Mouse (Mus musculus): ENCODE data around the gene C2cd4d.

The C2cd4d gene

GRCm38 (mm10) chr3:94377028-94377923 lies 15.0 kb downstream of the C2cd4d start:
- no peak for DNase-seq

DNA sequence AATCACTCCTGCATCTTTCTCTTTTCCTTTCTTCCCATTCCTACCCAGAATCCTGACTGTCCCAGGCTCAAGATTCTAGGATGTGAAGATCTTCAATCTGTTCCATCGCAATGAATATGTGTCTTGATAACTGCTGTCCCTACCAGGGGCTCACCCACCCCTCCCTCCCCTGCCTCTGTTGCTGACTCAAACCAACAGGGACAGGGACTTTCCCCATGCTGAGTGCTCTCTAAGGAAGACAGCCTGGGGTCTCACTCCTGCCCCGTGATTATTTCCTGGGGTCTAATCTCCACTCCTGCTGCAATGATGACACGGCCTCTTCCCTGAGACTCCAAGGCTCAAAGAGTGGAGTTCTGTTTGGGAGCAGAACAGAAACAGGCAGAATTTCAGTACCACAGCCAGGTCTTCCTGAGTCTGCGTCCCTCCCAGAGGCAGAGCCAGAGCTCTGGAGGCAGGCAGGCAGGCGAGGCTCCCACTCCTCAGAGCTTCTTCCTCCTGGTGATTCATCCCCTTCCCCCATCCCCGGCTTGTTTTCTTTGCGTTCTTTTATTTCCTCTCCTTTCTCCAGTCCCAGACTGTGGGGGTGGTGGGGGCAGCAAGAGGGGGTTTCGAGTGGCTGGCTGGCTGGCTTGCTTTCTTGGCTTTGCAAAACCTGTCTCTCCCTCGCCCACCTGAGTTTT lies 17.7 kb downstream of the C2cd4d start:
- no peak for DNase-seq

GRCm38 (mm10) chr3:94382308-94382707 lies 20.1 kb downstream of the C2cd4d start:
- DNase-seq, result no peak

DNA sequence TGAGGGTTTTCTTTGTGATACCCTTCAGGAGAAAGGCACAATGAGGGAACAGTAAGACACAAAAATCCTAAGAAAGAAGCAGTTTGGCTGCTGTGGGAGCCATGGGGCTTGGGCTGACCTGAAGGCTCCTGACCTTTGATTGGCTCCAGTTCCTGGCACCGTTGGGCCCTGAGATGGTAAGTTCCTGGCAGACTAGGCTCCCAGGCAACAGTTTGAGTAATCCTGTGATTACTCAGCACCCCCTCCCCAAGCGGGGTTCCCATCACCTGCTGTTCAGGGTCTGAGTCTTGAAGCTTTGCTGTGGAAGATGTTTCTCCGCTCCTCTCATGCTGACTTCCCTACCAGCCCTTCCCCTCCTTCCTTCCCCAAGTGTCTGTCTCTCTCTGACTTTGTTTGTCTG lies 21.2 kb downstream of the C2cd4d start:
- no peak for DNase-seq

DNA sequence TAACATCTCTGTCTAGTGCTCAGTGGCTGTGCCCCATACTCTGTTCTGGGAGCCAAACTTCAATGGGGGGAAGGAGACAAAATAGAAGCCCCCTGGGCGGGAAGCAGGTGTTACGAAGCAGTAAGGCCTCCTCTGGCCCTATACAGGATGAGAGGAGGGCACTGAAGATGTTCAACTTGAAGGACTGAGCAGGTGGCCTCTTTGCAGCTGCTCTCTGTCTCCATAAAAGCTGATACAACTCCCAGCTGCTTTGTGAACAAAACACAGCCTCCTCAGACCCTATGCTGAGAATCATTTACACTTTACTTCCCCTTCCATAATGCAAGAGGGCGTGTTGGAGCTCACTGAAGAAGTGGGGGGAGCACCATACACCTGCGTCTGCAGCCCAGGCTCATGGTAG lies 24.4 kb downstream of the C2cd4d start:
- no peak for DNase-seq

- no peak for DNase-seq
Measured at GRCm38 (mm10) chr3:94387391-94387790, 25.2 kb downstream of the C2cd4d start.

GRCm38 (mm10) chr3:94388047-94388446 lies 25.8 kb downstream of the C2cd4d start:
- no peak for DNase-seq

GRCm38 (mm10) chr3:94389420-94389819 lies 27.2 kb downstream of the C2cd4d start:
- no peak for DNase-seq

GRCm38 (mm10) chr3:94391001-94391400 lies 28.8 kb downstream of the C2cd4d start:
- no peak for DNase-seq

- no peak for DNase-seq
Measured at GRCm38 (mm10) chr3:94392128-94392527, 29.9 kb downstream of the C2cd4d start.

DNA sequence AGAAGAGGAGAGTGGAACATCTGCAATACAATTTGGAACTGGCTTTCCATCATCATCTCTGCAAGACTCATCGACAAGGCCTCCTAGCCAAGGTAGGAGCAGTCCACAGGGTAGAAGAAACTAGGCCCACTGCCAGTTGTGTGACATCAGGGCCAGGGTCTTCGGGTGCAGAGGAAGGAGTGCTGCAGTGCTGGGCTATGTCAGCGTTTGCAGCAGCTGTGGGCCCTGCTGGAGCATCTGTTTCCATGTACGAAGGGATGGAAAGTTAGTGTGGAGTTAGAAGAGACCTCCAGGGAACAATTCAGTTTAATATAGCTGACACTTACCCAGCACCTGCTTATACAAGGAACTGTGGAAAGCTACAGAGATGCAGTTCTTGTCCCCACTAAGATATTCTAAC lies 30.8 kb downstream of the C2cd4d start:
- DNase-seq, result no peak

DNA sequence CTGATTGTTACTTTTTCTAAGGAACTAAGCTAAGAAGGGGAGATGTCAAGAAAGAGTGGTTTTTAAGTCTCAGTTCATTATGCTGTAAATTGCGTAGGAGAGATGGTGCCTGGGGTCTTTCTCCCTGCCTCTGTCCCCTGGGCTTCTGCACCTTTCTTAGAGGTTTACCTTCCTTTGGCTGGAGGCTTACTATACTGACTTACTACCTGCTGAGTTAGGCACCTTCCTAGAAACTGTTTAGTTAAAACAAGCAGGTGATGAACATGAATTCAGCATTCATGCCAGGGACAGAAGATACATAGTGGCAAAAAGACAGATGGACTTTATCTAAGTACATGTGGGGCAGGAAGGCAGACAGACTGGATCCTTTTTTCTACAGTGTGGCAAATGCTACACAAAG lies 34.1 kb downstream of the C2cd4d start:
- no peak for DNase-seq

DNA sequence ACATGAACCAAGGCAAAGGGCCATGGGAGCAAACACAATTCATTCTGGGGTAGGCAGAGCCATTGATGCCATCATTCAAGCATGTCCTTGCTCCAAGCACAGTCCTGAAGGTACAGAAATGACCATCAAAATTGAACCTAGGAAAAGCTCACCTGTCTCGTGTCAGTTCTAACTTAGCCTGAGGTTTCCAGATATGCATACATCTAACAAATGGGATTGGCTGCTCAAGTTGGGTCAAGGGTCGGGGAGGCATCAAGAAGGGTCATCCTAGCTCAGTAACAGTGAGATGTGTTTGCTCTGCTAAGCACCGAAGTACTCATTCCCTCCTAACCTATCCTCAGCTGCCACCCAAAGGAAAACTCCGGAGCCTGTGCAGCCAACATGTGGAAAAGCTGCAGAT lies 34.6 kb downstream of the C2cd4d start:
- no peak for DNase-seq

- no peak for DNase-seq
Measured at GRCm38 (mm10) chr3:94398217-94398616, 36.0 kb downstream of the C2cd4d start, which contains the start of gene Lingo4. Lingo4 (plus strand) TSS chr3:94398517.

DNA sequence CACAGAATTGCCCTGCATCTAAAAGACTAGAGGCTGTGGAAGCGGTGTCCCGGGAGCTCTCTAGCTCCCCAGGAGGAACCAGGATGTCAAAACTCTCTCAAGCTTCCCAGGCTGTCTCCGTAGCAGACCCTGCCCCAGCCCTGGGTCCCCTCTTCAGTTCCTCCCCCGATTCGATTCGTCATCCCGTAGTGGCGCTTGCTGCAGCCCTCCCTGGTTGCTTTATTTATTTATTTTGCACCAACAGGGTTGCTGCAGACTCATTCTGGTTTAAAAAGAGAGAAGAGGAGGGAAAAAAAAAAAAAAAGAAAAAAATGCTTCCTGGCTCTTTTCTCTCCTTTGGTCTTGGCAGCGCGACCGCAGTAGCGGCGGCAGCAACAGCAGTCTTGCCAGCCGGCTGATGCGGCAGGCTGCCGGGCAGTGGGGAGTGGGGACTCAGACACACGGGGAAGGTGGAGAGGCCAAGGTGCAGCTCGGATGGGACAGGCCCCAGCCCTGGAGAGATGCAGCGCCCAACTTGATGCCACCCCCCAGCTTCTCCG lies 36.8 kb downstream of the C2cd4d start:
- DNase-seq, result no peak

- no peak for DNase-seq
Measured at GRCm38 (mm10) chr3:94399663-94400310, 37.5 kb downstream of the C2cd4d start.

DNA sequence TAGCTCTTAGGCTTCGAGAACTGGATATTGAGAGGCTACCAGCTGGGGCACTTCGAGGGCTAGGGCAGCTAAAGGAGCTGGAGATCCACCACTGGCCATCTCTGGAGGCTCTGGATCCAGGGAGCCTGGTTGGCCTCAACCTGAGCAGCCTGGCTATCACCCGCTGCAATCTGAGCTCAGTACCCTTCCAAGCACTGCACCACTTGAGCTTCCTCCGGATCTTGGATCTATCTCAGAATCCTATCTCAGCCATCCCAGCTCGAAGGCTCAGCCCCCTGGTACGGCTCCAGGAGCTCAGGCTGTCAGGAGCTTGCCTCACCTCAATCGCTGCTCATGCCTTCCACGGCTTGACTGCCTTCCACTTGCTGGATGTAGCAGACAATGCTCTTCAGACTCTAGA lies 40.2 kb downstream of the C2cd4d start:
- DNase-seq, result no peak

DNA sequence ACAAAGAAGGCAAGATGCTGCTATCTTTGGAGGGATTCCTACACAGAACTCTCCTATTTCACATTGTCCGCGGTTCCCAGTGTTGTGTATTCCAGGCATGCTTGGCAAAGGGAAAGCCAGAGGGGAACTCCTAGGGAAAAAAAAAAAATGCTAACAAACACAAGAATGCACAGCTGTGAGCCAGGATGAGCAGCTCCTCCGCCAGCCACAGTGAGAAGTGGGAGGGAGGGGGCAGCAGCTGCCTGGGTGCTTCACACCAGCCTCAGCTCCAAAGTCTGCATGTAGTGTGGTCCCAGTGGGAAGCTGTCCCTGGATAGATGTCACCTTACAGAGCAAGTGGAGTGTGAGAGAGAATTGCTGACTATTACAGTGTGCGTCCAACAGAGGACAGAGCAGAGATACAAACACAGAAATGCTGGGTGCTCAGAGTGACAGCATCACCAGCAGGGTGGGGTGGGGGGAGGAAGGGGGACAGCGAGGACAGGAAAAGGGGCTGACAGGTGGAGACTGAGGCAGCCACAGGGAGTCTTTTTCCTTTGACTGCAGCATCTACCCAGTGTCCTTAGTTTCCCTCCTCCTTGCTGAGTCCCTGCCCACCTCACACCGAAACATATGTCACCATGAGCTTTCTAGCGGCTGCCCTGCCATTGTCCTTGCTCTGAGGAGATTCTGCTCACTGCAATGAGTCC lies 42.3 kb downstream of the C2cd4d start:
- no peak for DNase-seq

DNA sequence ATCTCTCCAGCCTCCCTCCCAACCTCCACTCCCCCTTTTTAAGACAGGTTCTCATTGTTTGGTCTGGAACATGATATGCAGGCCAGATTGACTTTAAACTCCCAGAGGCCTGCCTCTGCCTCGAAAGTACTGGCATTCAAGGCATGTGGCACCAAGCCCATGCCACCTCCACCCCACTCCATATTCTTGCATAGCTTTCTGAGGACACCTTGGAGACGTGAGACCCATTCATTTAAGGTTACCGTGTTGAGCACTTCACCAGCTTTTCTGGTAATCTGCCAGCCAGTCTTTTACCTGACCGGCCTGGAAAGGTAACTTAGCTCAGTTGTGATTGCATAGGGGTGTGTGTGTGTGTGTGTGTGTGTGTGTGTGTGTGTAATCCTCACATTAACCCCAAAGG lies 43.3 kb downstream of the C2cd4d start:
- DNase-seq, result no peak

DNA sequence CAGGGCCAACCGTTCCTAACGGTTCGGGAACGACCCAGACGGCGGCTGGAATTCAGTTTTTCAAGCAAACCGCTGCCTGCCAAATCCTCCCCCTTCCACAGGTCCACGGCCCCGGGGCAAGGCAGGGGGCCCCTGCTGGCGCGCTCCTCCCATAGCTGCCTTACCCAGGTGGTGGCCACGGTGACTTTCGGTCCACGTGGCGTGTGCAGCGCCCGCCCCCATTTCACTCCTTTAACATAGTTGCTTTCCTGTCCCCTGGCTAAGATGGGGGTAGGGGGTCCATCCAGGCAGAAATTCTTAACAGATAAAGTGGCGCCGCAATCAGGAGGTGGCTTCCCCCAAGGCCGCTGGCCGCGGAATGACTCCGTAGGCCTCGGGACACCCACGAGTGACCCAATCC lies 50.3 kb downstream of the C2cd4d start:
- no peak for DNase-seq

DNA sequence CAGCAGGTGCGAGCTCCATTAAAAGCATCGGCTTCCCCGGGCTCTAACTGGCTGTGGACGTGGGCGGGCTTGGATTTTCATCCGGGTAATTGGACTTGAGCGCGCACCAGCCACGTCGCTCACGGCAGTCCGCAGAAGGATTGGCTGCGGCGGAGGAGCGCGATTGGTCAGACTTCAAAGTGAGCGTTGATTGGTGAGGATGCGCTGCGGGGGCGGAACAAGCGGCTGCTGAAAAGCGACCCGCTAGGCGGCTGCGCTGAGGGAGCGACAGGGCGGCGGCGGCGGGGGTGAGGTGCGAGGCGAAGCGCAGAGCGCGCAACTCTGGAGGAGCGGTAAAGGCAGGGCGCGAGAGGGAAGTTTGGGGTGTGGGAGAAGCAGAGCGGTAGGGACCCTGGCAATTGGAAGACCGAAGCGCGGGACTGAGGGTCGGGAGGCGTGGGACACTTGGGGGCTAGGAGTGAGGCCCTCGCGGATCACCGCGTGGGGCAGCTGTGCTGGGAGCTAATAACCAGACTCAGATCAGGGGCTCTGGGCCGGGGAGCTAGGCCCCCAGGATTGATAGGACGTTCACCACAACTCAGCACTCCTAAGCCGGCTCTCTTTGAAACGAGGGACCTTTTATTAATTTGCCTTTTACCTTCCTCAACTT lies 50.9 kb downstream of the C2cd4d start, which contains the start of gene Tdrkh:
Tdrkh (plus strand) TSS at position 243 of the 649 bp plus-strand sequence.
- DNase-seq, result peak; percentile 98
